Mouse (Mus musculus) fat pad, adult 2 months (tissue): ENCODE data around the gene C1ql3.

Experiments
- DNase-seq: peaks from one replicate; pipeline ENCODE4 v3.0.0-alpha.2; 2011; ENCODE audit warnings: low read depth, low spot score; ENCODE audit errors: extremely low read depth

C1ql3 gene

DNA sequence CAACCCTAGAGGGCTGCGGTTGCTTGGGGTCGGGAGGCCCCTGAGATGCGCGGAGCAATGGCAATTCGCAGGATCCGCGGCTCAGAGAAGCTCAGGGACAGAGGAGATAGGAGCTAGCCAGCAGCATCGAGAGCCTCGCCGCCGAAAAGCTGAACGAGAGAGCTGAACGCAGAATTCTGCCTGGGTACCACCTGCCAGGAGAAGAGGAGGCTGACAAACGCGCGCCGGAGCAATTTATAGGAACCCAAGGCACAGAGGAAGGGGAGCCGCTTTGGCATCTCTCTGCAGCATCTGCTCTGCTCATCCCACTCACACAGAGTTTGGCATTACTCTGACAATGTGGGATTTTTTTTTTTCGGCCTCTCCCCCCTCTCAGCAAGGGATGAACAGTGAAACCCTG lies at the start of gene C1ql3:
Gene C1ql3, minus strand, starts transcription at position 335 of the 400 bp plus-strand sequence.
- DNase-seq = no peak

DNA sequence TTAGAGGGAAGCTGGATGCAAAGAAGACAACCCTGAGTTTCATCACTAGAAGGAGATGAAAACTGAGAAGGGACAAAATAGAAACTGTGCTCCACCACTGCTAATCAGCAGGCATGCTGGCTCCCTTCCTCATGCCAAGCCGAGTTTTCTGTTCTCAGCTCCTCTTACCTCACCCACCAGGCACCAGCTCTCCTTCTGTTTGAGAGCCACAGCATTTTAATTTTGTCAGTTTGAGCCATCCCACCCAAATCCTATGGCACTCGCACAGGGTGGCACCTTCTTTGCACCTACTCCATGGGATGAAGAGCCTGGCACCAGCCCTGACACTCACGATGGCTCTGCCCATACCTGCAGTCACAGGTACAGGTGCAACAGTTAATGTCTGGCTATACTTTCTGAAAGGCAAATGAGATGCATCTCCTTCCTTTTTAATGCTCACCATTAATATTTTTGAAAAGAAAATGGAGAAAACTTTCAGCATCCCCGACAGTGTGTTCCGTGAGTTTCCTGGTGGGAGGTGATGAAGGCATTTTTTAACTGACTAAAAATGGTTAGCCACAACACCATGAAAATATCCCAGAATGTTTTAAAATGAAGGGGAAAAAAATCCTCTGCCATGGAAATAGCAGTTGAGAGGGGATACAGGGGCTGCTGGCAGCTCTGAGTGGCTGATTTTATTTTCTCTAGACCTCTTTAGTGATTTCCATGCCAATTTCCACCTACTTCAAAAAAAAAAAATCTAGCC lies 49.0 kb upstream of the C1ql3 start:
- no peak for DNase-seq

DNA sequence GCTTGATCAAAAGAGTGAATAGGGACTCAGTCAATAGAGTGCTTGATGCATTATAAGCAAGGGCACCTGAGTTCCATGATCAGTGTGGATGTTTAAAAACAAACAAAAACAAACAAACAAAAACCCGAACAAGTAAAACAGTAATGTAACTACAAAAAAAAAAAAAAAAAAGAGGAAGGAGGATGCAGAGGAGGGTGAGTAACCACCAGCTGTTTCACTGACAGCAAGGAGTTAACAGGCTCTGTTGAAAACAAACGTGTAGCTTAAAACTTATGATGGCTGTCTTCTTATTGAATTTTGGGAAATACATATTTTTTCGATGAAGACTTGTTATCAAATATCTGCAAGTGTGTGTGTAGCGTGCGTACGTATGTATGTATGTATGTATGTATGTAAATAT lies 37.0 kb upstream of the C1ql3 start:
- no peak for DNase-seq

DNA sequence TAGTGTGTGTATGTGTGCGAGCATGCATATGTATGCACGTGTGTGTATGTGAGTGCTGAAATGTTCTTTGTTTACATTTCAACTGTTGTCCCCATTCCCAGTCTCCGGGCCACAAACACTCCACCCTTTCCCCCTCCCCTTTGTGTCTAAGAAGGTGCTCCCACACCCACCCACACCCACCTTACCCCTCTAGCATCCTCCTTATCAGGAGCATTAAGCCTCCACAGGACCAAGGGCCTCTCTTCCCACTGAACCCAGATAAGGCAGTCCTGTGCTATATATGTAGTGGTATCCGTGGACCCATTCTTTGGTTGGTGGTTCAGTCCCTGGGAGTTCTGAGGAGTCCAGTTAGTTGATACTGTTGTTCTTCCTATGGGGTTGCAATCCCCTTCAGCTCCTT lies 32.9 kb upstream of the C1ql3 start:
- DNase-seq = no peak

DNA sequence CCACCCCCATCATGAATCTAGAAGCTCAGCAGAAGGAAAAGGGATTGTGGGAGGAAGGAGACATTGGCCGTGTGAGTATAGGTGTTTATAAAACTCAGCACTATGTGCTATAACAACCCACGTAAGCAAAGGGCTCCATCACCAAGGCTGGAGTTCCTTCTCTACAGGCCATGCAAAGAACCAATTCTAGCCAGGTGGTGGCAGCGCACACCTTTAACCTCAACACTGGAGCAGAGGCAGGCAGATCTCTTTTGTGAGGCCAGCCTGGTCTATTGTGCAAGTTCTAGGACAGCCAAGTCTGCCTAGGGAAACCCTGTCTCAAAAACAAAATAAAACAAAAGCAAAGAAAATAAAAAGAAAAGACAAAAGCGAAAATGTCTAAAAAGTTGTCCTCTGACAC lies 28.2 kb upstream of the C1ql3 start:
- no peak for DNase-seq

DNA sequence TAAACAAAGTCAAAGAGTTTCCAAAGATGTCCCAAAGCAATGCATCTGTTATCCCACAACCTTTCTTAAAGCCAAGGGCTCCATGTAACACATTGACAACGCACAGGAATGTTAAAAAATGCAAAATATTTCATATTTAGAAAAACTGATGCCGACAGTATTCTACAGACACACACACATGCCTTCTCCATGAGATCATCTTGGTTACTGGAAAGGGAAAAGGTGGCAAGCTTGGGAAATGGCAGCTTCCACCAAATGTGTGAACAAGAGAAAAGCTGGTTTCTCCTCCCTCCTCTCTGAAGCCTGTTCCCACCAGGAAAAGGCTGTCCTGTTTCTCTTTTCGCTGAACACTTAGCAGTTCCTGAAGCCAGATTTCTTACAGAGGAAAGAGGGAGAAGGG lies 27.2 kb upstream of the C1ql3 start:
- no peak for DNase-seq

DNA sequence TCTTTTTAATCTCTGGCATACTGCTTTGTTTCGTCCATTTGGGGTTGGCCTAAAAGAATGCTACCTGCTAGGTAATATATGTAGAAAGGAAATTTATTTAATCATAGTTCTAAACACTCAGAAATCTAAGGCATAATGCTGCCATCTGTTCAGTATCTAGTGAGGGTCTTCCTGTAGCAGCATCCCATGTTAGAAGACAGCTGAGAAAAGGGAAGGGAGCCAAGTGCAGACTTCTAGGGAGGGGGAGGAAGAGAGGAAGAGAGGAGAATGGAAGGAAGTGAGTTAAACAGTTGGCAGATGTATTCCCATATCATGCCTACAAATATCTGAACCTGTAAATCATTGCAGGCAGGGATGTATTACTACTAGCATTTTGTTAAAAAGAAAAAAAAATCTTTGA lies 7.3 kb upstream of the C1ql3 start:
- DNase-seq = no peak

DNA sequence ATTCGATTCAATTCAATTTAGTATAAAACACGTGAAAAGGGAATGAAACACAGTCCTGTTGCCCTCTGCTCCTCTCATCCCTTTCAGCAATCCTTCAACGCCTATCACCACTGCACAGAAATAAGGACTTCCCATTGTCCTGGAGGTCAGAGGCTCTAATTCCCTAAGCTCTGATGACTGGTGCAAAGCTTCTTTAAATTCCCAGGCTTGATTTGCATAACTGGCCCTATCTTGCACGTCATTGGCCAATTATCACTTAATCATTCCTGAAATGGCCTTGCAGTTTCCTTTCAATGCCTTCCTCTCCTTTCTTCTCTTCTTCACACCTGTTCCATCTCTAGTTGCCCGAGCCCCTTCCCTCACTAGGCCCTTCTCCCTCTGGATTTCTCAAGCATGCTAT lies 6.8 kb upstream of the C1ql3 start:
- no peak for DNase-seq

DNA sequence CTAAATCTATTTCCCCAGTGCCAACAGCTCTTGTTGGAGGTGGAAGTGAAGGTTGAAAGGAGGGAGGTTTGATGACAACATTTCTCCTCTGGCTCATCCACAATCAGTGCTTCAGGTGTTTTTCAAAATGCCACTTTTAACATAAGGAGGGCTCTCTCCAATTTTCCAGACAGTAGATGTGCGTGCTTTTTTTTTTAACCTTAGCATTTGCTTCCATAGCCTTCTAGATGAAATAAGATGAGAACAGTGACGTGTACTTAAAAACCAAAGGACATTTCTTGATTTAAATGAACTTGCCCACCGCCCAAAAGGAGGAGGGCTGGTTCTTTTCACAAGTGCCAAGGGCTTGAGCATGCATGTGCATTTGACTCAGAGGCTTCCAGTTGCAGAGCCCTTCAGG lies 367 bp upstream of the C1ql3 start:
- DNase-seq = no peak

DNA sequence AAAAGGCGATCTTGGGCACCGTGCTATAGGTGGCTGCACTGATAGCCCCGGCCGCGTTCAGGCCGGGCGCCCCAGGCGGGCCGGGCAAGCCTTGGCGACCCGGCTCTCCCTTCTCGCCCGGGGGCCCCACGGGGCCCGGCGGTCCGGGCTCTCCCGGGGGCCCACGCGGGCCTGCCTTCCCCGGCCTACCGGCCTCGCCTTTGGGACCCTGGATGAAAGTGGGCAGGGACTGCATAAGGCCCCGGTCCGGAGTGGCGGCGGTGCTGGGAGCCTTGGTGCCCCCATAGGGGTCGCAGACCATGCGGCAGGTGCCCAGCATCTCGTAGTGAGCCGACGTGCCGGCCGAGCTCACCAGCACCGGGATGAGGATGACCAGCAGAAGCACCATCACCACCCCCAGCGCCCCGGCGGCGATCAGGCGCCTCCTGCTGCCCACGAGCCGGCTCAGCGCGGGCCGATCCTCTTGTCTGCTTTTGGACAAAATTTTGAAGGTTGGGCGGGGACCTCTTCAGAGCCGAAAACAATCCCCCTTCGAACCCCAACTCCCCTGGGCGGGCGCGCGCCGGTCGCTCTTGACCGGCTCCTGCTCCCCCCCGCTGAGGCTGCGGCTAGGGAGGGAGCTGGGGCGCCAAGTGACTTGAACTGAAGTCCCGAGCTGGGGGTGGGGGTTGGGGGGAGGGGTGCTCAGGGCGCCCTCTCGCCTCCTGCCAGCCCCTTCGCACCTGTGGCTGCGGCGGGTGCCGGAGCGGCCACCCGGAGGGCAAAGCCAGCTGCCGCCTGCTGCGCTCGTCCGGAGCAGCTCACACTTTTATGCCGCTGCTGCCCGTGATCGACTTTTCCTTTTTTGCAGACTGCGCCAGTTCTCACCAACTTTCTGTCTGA lies 905 bp downstream of the C1ql3 start:
- no peak for DNase-seq

DNA sequence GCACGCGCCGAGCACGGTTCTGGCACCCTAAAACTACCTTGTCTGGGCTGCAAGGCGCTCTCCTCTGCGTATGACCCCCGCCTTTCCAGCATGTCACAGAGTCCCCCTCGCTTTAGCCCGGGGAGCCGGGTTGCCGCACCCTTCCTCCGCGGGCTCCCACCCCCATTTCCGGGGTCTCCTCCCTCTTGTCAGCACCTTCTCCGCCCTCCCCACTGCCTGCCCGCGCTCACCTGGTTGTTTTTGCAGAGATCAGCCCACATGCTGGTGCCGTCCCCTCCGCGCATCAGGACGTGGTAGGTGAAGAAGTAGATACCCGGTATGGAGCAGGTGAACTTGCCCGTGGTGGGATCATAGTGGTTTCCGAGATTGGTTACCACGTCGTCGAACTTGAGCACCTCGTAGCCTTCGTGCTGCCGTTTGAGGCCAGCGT lies 1.6 kb downstream of the C1ql3 start:
- no peak for DNase-seq

DNA sequence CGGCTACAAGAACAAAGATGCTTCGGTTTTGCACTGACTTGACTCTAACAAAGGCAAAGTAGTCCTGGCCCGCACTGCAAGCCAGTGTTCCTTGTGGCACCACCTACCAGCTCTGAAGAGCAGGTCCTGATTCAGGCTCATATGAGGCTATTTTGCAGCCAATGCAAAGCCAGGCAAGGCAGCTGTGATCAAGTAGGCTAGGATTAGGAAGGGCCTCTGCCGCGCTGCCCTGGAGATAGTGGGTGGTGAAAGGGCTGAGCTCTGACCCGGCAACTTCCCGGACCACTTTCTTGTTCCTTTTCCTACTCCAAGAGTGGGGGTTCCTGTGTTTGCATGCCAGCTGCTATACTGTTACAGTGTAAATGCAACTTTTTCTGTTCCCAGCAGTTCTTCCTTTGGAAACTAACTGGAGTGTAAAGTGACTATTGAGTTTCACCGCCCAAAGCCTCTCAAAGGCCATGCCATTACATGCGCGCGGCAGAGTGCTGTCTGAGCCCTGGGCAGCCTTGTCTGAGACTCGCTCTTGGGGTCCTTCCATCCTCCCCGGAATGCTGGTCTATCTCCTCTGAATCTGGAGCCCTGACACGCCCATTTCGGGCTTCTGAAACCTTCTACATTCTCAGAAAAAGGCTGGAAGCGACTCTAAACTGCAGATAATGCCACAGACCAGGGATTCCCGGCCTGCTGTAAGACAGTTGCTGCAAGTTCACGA lies 2.2 kb downstream of the C1ql3 start:
- no peak for DNase-seq

DNA sequence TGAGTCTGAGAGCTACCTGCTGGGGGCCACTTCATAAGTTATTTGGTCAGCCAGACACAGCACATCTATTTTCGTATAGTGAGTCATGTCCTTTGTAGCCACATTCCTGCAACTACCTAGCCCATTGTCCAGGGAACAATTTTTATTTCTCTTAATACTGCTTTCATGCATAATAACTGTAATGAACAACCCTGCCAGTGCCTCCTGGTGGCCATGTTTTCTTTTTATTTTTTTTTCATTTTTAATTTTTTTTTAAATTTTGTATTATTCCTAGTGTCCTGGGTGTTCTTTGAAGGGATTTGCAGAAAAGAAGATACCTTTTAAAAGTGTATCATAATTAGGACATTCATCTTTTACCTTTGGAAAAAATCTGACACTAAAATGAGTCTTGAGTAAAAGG lies 3.2 kb downstream of the C1ql3 start:
- DNase-seq = no peak

DNA sequence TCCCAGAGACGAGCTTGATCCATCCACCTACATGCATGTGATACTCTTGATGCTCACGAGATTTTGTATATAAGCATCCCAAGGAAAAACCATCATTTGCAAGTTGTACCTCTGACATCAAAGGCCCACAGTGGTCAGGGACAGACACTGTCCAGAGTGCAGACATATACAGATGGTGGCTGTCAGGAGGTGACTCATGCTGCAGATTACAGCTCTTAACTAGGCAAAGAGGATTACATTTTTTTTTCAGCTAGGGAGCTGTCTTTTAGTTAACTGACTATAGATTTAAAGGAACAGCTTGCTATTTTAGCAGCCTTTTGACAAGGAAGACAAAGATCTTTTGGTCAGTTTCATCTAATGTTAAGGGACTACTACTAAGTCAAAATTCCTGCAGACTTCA lies 11.6 kb downstream of the C1ql3 start:
- DNase-seq = no peak

DNA sequence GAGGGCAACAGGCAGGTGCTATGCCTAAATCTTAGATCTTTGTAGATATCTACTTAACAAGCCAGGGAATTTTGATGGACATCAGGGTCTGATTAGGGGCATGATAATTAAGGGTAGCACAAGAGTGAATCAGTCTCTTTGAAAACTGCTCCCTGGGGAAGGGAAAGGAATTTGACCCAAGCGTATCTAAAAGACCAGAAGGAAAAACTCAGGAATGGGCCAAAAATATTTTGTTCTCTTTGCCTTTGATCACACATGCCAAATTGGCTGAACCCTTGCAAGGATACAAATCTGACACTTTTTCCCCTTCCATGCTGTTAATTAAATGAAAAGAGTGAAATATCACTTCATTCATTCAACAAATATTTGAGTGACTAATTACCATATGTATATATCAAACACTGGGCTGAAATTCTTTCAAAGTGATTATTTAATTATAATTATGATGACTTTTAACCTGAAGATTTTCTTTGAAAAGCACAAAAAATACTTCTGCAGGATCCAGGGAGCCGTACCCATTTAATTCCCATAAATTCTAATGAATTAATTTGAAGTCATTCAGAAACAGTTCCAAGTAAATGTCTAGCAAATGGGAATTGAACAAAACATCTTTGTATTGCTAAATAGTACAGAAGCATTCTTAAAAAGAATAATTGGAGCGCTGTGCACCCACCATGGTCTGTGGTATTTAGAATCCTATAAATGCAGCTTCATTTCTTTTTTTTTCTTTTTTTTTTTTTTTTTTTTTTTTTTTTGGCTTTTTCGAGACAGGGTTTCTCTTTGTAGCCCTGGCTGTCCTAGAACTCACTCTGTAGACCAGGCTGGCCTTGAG lies 26.5 kb downstream of the C1ql3 start:
- DNase-seq = no peak

DNA sequence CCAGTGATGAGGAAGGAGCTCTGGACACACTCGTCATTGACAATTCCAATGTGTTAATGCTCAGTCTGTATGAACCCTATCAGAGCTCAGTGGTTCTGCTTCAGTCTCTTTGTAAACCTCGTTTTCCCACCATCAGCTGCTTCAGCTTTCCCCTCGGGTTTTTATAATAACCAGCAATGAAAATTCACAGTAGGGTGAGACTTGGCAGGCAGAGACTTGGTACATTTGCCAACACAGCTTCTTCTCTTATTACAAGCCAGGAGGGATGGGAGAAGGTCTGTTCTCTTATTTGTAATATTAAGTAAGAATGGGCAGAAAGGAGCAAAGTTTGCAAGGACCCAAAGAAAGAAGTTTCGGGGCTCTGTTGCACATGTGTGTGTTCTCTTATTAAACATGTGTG lies 32.8 kb downstream of the C1ql3 start:
- DNase-seq = no peak

DNA sequence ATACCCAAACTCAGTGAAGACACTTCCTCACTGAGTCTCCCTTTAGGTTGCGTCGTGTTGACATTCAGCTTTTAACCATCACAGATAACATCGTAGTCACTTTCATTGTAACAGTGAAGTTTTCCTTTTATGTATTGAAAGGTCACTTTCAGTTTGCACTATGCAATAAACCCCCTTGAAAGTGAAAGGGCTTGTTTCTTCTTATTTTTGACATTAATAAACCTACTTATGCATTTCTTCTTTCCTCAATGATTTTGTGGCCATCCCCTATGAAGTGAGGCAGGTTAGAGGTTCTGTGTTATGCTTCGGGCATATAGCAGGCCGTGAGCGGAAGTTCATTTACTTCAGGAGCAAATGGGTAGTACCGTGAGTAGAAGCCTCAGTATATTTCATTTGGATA lies 34.2 kb downstream of the C1ql3 start:
- DNase-seq = no peak

DNA sequence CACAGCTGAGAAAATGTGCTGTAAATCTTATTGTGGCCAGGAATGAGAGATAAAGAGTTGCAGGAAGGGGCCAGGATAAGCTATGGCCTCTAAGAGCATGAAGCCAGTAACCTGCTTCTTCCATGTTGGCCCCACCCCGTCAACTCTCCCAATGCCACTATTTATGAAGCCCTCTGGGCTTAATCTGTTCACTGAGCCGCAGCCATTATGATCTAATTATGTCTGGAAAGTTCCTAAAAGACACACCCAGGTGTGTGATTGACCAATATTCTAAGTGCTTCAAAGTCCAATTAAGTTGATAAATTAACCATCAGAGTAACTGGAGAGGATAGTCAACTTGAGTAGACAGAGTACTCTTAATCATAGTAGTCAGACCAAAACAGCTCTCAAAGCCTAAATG lies 37.9 kb downstream of the C1ql3 start:
- DNase-seq = no peak

DNA sequence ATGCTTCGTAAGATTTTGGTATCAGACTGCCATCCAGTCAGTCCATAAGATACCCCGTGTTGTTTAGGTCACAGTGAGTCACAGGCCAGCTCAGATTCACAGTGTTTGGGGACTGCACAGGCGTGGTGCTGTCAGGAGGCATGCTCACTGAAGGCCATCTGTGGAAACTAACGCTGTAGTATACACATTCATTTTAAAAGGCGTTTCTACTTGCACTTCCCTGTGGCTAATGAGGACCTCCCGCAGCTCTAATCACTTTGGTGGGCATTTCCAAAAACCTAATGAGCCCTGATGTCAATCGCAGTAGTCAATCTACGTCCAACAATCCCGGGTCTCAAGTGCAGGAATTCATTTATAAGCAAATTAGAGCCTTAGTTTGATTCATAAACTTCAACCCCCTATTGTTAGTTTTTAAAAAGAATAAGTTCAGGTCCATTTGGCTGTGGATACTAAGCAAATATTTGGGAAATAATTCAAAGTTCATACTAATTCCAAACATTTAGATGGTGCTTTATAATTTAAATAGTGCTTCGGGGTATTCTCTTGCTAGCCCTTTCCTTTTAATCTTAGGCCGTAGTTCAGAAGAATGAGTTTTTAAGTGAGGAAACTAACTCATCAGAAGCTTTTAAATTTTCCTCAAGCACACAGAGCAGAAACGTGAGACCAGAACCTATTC lies 41.4 kb downstream of the C1ql3 start:
- DNase-seq = no peak

DNA sequence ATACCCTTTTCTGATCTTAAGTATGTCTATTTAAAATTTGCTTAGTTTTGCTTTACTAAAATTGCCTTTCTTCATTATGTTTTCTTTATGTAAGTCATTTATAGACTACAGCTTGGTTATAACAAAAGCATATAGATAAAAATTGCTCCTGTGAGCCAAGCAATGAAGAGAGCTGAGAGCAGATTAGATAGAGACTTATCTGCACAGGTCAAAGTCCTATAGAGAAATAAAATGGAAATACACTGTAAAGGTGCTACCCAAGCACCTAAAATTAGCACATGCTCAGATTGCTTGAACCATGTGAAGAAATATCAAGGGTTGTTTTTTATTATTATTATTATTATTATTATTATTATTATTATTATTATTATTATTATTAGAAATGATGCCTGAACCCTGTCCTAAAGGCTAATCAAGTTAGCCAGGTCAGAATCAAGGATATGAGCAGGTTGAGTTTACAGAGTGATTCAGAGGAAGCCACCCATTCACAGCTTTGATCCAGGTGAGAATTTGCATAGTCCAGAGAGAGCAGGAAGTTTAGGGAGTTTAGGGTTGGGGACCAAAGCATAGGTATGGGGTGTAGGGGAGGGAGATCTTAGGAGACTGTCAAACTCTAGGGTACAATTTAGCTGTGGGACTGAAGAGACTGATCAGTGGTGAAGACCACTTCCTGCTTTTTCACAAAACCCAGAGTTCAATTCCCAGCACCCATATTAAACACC lies 54.7 kb downstream of the C1ql3 start:
- DNase-seq = no peak
